Mouse (Mus musculus): ENCODE data around the gene Ddt.
A peak's percentile ranks its signal among the peaks of the same experiment; 100 is the strongest.

Gene Ddt

GRCm38 (mm10) chr10:75772795-75773664 is at the start of gene Ddt:
Gene Ddt (minus strand): TSS chr10:75773414.
- peak; percentile 95 for DNase-seq (ENCODE audit: low spot score)

DNA sequence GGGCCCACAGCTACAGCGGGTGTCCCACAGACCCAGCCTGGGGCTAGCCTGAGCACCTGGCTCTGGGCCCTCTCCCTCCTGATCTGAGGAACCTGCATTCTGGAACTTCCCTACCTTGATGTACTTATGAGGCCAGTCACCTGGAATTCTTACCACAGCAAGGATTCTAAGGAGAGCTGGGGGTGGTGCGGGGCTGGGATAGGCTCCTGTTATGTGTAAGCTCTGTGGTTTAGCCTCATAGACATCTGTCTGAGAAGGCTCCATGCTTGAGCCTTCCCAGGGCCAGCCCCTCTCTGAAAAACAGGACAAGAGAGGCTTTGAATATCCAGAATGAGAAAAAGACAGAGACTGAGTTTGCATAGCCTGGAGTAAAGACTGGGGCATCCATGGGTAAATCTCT is 49.2 kb upstream of the Ddt start, which contains the start of gene Gstt4:
Gstt4 (minus strand) TSS at position 101 of the 400 bp plus-strand sequence.
- no peak for DNase-seq (ENCODE audit: low spot score)

GRCm38 (mm10) chr10:75819882-75820281 is 46.7 kb upstream of the Ddt start:
- no peak for DNase-seq (ENCODE audit: low spot score)

DNA sequence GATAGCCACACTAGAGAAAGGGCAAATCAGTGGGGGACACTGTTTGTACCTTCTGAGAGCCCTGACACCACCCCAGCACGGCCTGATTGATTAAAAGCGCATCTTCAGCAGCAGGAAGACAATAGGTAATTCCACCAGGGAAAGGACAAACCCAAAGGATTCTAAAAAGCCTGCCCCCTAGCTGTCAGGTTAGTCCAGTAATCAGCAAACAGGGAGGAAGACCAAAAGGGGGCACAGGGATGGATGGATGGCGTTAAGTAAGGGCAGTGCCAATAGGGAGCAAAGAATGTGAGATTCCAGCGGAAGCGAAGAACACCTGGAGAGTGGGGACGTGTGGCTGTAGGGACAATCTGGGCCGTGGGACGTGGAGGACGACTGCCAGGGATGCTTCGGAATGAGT is 45.4 kb upstream of the Ddt start:
- DNase-seq (ENCODE audit: low spot score): no peak

DNA sequence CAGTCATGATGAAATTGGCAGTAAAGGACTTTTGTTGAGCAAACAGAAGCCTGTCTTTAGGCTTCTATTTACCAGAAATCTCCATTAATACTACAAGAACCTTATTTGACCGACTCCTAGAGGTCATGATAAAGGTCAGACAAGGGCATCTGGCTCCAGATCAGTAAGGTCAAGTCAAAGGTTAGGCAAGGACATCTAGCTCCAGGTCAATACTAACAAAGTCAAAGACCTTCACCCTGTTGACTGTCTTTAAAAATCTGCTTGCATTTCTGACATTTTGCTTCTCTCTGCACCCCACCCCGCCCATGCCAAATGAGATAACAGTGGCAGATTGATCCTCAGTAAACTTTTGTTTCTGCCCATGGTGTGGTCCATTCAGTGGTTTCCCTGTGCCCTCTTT is 31.0 kb upstream of the Ddt start:
- no peak for DNase-seq (ENCODE audit: low spot score)

- peak; percentile 31 for DNase-seq (ENCODE audit: low spot score)
Measured at GRCm38 (mm10) chr10:75798176-75798696, 25.0 kb upstream of the Ddt start, which contains the start of gene Gstt1. Gene Gstt1 (minus strand): TSS chr10:75798584.

GRCm38 (mm10) chr10:75797619-75798175 is 24.5 kb upstream of the Ddt start:
- DNase-seq (ENCODE audit: low spot score): peak; percentile 49

- DNase-seq (ENCODE audit: low spot score): no peak
Measured at GRCm38 (mm10) chr10:75796731-75797516, 23.7 kb upstream of the Ddt start.

DNA sequence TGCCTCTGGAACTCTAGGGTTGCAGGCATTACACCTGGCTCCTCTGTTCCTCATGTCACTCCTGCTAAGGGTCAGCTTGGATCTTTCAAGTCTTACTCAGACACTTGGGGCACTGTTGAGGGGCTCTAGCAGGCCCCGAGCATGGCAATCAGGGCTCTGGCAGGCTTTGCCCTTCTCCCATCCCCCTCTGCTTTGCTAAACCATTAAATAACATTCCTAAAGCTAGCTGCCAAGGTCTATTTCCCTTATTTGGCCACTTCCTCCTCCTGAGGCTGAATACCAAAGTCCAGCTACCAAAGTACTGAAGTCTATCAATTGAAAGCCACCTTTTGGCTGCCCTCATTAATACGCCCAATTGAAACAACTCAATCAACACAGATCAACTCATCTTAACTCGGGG is 21.7 kb upstream of the Ddt start:
- peak; percentile 59 for DNase-seq (ENCODE audit: low spot score)

DNA sequence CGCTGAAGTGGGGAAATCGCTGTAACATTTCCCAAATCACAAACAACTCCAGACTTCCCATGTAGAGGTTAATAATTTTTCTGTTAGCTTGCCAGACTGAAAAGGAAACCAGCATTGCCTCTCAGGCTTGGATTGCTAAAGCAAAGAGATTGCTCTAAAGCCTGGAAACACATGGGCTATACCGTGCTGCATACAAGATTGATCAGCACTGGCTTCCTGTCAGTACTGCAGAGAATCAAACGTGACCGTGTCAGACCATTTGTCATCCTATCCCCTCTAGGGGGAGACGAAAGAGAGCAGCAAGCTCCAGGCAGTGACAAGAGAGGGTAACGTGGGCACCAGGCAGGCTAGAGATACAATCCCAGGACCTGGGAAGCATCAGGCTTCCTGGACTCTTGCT is 17.6 kb upstream of the Ddt start:
- DNase-seq (ENCODE audit: low spot score): peak; percentile 39

- peak; percentile 81 for DNase-seq (ENCODE audit: low spot score)
Measured at GRCm38 (mm10) chr10:75789841-75790240, 16.6 kb upstream of the Ddt start.

DNA sequence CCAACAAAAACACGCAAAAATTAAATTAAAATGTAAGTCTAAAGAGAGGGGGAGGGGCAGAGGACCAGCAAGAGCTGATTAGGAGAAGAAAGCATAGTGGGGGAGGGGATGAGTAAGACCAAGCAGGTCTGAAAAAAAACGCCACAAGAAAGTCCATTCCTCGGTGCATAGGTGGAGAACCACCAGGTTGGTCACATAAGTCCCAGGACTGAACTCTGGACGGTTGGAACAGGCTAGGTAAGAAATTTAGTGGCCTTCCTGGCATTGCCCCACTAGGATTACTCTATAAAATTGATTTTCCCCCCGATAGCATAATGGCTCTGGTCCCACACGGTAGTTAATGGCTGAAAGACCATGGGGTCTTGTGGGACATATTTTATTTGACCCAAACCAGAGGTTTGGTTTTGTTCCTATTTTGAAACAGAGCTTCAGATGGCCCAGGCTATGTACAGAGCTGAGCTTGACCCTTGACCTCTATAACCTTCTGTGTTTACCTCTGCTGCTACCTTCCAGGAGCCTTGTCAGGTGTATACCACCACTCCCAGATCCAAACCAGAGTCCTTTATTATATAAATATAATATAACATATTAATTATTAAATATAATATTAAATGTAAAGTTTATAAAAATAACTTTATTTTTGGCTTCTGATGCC is 16.0 kb upstream of the Ddt start:
- peak; percentile 68 for DNase-seq (ENCODE audit: low spot score)

- no peak for DNase-seq (ENCODE audit: low spot score)
Measured at GRCm38 (mm10) chr10:75788277-75788676, 15.1 kb upstream of the Ddt start.

DNA sequence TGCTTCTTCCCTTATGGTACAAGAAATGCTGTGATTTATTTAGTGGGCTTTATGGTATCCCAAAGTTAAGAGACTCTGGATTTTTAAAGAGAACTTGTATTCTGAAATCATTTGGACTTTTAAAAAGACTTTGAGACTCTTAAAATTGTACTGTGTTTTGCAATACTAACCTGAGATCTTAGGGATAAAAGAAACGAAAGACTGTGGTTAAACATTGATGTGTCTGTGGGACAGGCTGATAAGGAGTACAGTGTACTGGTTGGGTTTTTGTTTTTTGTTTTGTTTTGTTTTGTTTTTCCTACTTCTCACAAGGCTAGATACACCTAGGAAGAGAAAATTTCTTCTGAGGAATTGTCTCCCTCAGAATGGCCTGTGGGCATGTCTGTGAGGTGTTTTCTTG is 12.2 kb upstream of the Ddt start:
- DNase-seq (ENCODE audit: low spot score): no peak

DNA sequence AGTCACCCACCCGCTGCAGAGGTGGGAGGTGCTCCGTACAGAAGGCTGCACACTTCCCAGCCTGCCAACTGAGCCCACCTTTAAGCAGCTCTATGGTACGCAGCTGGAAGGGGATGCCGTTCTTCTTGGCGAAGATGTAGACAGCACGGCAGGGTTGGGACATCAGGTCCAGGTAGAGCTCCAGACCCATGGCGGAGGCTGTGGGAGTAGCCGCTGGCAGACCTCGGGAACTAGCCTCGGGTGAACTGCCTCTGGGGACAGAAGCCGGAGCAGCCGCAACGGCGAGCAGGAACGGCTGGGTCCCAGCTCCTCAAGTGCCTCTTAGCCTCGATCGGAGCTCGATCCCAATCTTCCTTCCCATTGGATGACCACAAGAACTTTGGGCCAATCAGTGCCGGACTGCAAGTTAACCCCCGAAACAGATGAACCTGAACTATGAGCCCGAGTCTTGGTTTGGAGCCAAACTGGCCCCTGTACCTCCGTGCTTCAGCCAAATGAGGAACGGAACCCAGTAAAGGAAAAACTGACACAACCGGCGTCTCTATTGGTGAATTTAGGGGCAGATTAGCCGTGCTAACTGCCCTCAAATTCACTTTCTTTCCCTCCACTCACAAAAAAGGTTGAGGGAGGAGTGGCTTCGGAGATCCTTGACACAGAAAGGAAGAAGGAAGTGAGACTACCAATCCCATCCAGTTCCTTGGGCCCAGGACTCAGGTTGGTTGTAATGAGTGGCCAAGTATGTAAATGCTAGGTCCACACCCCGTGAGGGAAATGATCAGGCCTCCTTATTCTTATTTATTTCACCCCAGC is 7.8 kb upstream of the Ddt start, which contains the start of the genes Gm20441 and Gstt3:
Gm20441 (minus strand) TSS at position 186 of the 810 bp plus-strand sequence.
Gstt3 (minus strand) TSS at position 646 of the 810 bp plus-strand sequence.
- DNase-seq (ENCODE audit: low spot score): peak; percentile 84

DNA sequence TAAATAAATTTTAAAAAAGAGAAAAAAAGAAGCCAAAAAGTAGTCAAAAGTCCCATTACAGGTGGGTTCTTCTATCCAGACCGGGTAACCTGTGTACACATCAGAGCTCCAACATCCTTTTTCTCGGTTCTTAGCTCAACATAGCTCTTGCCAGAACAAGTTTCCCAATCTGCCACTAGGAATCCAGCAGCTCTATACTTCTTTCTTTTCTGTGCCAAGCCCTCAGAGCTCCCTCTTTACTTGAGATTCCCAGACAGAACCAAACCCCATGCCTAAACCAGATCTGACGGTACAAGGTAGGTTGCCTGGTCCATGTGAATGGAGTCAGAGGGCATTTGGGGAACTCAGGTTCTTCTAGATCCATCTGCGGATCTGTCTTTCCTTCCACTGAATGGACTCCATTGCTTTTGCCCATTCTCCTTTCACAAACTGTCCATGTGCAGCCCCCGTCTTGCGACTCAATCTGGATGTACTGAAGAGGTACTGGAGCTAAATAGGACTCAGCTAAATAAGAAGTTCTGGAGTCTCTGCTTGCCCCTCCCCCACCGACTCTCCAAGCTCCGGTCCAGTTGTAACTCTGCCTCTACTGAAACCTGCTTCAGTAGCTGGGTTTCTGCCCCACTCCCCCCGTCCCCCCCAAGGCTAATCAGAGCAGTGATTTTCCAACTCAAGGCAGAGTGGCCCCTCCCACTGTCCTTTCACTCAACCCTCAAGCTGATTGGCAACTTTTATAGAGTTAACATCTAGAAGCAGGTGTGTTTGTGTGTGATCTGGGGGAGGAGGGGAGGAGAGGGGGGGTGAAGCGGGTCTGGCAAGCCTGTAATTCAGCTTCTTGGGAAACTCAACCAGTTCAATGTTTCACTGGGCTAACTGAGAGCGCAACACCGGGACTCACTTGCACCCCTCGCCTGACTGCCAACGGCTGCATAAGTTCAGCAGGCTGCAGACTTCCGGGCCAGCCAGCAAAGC is 6.3 kb upstream of the Ddt start:
- peak; percentile 13 for DNase-seq (ENCODE audit: low spot score)

GRCm38 (mm10) chr10:75777885-75778284 is 4.7 kb upstream of the Ddt start:
- DNase-seq (ENCODE audit: low spot score): no peak

- no peak for DNase-seq (ENCODE audit: low spot score)
Measured at GRCm38 (mm10) chr10:75776562-75776961, 3.3 kb upstream of the Ddt start.

DNA sequence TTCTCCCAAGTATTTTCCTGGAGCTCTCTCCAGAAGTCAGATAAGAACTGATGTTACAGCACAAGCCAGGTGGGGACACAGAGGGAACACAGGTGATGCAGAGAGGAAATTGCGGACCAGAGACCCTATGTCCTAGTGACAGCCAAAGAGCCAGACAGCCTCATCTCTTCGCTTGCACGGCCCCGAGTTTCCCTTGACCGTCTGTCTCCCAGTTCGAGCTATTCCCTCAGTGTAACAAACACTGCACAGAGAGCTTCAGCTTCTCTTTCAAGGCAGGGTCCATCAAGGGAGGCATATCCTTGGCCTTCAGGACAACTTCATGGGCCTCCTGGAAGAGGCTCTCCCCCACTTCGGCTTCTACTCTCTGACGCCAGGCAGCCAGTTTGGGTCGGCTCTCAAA is 1.4 kb upstream of the Ddt start:
- DNase-seq (ENCODE audit: low spot score): no peak

- DNase-seq (ENCODE audit: low spot score): no peak
Measured at GRCm38 (mm10) chr10:75774102-75774501, 888 bp upstream of the Ddt start.

All from yolk sac, embryonic 10.5 days (tissue).